Mouse (Mus musculus) MEL (cell line): ENCODE measurements around the gene Lipm. TPM values are rescaled to one million over a fixed set of nuclear protein-coding genes. Genes with fewer than 3 reads are reported as not detected.

Source experiments
- DNase-seq: peaks from one replicate; pipeline ENCODE4 v3.0.0; 2011; ENCODE audit warnings: low read depth, low spot score
- H3K27ac ChIP-seq: 2 replicates; pipeline ENCODE4 v1.5.1; 2012; ENCODE audit warnings: low read depth, mild to moderate bottlenecking, control low read depth, low read length, moderate library complexity; ENCODE audit not compliant: control insufficient read depth
- H3K27me3 ChIP-seq, 2 experiments: fragments of 150-350 bp in 1 of 2; sonication (generic) in 1 of 2; 2 replicates each; pipeline ENCODE4 v1.6.1; 2012; ENCODE audit warnings: low read length in 2 of 2, mild to moderate bottlenecking in 2 of 2, improper control_type of control experiment in 1 of 2, moderate library complexity in 1 of 2; ENCODE audit not compliant: insufficient read depth in 2 of 2, control insufficient read depth in 1 of 2
- H3K36me3 ChIP-seq, 2 experiments: 2 replicates each; pipeline ENCODE4 v1.6.1; 2012 to 2014; ENCODE audit warnings: low read length in 2 of 2, improper control_type of control experiment in 1 of 2, inconsistent platforms in 1 of 2, mild to moderate bottlenecking in 1 of 2; ENCODE audit not compliant: insufficient read depth in 2 of 2, control insufficient read depth in 1 of 2
- H3K4me1 ChIP-seq, 2 experiments: fragments of 150-350 bp in 1 of 2; sonication (generic) in 1 of 2; 2 replicates each; pipeline ENCODE4 v1.6.1; 2012; ENCODE audit warnings: low read length in 2 of 2, improper control_type of control experiment in 1 of 2, mild to moderate bottlenecking in 1 of 2; ENCODE audit not compliant: insufficient read depth in 2 of 2, control insufficient read depth in 1 of 2
- H3K4me3 ChIP-seq, 2 experiments: fragments of 150-350 bp in 1 of 2; sonication (generic) in 1 of 2; 2 replicates each; pipeline ENCODE4 v1.5.1; 2012; ENCODE audit warnings: low read depth in 2 of 2, low read length in 2 of 2, mild to moderate bottlenecking in 2 of 2, moderate library complexity in 2 of 2, control low read depth in 1 of 2, improper control_type of control experiment in 1 of 2; ENCODE audit not compliant: control insufficient read depth in 1 of 2, insufficient read depth in 1 of 2
- H3K79me2 ChIP-seq: 2 replicates; pipeline ENCODE4 v1.6.1; 2012; ENCODE audit warnings: mild to moderate bottlenecking, low read length, moderate library complexity; ENCODE audit not compliant: control insufficient read depth, poor library complexity, insufficient read depth
- H3K9ac ChIP-seq: 2 replicates; pipeline ENCODE4 v1.6.1; 2012; ENCODE audit warnings: low read depth, mild to moderate bottlenecking, control low read depth, low read length, moderate library complexity; ENCODE audit not compliant: control insufficient read depth, poor library complexity, severe bottlenecking
- H3K9me3 ChIP-seq: fragments of 150-350 bp; sonication (generic); replicated peaks from 2 replicates; pipeline ENCODE4 v1.6.1; 2012; ENCODE audit warnings: mild to moderate bottlenecking, low read length, improper control_type of control experiment, moderate library complexity; ENCODE audit not compliant: insufficient read depth
- BHLHE40 ChIP-seq: IDR thresholded peaks from 2 replicates; pipeline ENCODE4 v1.6.1; 2012; ENCODE audit warnings: low read depth, mild to moderate bottlenecking, inconsistent platforms, low read length, improper control_type of control experiment, borderline replicate concordance
- CHD2 ChIP-seq: IDR thresholded peaks from 2 replicates; pipeline ENCODE4 v1.6.1; 2011; ENCODE audit warnings: low read length, improper control_type of control experiment
- CTCF ChIP-seq, 3 experiments: IDR thresholded peaks in 2 of 3; conservative IDR thresholded peaks in 1 of 3; 2 replicates each; pipeline ENCODE4 v1.5.1; 2011 to 2012; ENCODE audit warnings: low read length in 3 of 3, low read depth in 2 of 3, mild to moderate bottlenecking in 2 of 3, improper control_type of control experiment in 1 of 3, inconsistent platforms in 1 of 3, mixed read lengths in 1 of 3, moderate library complexity in 1 of 3; ENCODE audit not compliant: control insufficient read depth in 1 of 3, insufficient read depth in 1 of 3, poor library complexity in 1 of 3, severe bottlenecking in 1 of 3
- E2F4 ChIP-seq: IDR thresholded peaks from 2 replicates; pipeline ENCODE4 v1.6.1; 2011; ENCODE audit warnings: low read depth, low read length, improper control_type of control experiment, borderline replicate concordance
- ELF1 ChIP-seq: IDR thresholded peaks from 2 replicates; pipeline ENCODE4 v1.6.1; 2014; ENCODE audit warnings: low read depth, mild to moderate bottlenecking, inconsistent platforms, low read length, improper control_type of control experiment, moderate library complexity
- EP300 ChIP-seq, 2 experiments: IDR thresholded peaks; 2 replicates each; pipeline ENCODE4 v1.6.1; 2011; ENCODE audit warnings: improper control_type of control experiment in 2 of 2, low read length in 2 of 2, low read depth in 1 of 2, mild to moderate bottlenecking in 1 of 2
- GATA1 ChIP-seq: IDR thresholded peaks from 2 replicates; pipeline ENCODE4 v1.6.1; 2011; ENCODE audit warnings: low read depth, low read length, improper control_type of control experiment
- HCFC1 ChIP-seq: IDR thresholded peaks from 2 replicates; pipeline ENCODE4 v1.6.1; 2012; ENCODE audit warnings: low read depth, mild to moderate bottlenecking, inconsistent platforms, low read length, improper control_type of control experiment, moderate library complexity
- KAT2A ChIP-seq: conservative IDR thresholded peaks from 2 replicates; pipeline ENCODE4 v1.6.1; 2012; ENCODE audit warnings: low read depth, low read length, improper control_type of control experiment, inconsistent platforms
- MAFK ChIP-seq: IDR thresholded peaks from 2 replicates; pipeline ENCODE4 v1.6.1; 2011; ENCODE audit warnings: low read depth, mild to moderate bottlenecking, low read length, improper control_type of control experiment, borderline replicate concordance
- MAZ ChIP-seq: IDR thresholded peaks from 2 replicates; pipeline ENCODE4 v1.6.1; 2012; ENCODE audit warnings: low read depth, mild to moderate bottlenecking, inconsistent platforms, low read length, improper control_type of control experiment
- MEF2A ChIP-seq: IDR thresholded peaks from 2 replicates; pipeline ENCODE4 v1.6.1; 2014; ENCODE audit warnings: low read depth, mild to moderate bottlenecking, inconsistent platforms, low read length, improper control_type of control experiment; ENCODE audit not compliant: poor library complexity, insufficient replicate concordance, severe bottlenecking; ENCODE audit errors: extremely low read depth
- MXI1 ChIP-seq: IDR thresholded peaks from 2 replicates; pipeline ENCODE4 v1.6.1; 2011; ENCODE audit warnings: mild to moderate bottlenecking, low read depth, low read length, improper control_type of control experiment
- NELFE ChIP-seq: IDR thresholded peaks from 2 replicates; pipeline ENCODE4 v1.6.1; 2011; ENCODE audit warnings: low read depth, low read length, improper control_type of control experiment
- NRF1 ChIP-seq: IDR thresholded peaks from 2 replicates; pipeline ENCODE4 v1.6.1; 2014; ENCODE audit warnings: low read depth, mild to moderate bottlenecking, inconsistent platforms, low read length, improper control_type of control experiment, moderate library complexity; ENCODE audit not compliant: poor library complexity, insufficient read depth, severe bottlenecking
- POLR2A ChIP-seq, 2 experiments: IDR thresholded peaks; 2 replicates each; pipeline ENCODE4 v1.6.1; 2011 to 2012; ENCODE audit warnings: low read length in 2 of 2, mild to moderate bottlenecking in 2 of 2, control low read depth in 1 of 2, improper control_type of control experiment in 1 of 2, low read depth in 1 of 2, moderate library complexity in 1 of 2; ENCODE audit not compliant: control insufficient read depth in 1 of 2, insufficient read depth in 1 of 2, poor library complexity in 1 of 2
- POLR2AphosphoS2 ChIP-seq: IDR thresholded peaks from 2 replicates; pipeline ENCODE4 v1.6.1; 2011; ENCODE audit warnings: low read length, improper control_type of control experiment
- POLR2AphosphoS5 ChIP-seq: IDR thresholded peaks from 2 replicates; pipeline ENCODE4 v1.6.1; 2012; ENCODE audit warnings: low read depth, borderline replicate concordance, mild to moderate bottlenecking, inconsistent platforms, low read length, moderate library complexity, mixed read lengths
- RAD21 ChIP-seq: IDR thresholded peaks from 2 replicates; pipeline ENCODE4 v1.6.1; 2011; ENCODE audit warnings: mild to moderate bottlenecking, low read depth, low read length, improper control_type of control experiment
- RCOR1 ChIP-seq: IDR thresholded peaks from 2 replicates; pipeline ENCODE4 v1.6.1; 2012; ENCODE audit warnings: low read depth, mild to moderate bottlenecking, inconsistent platforms, low read length, improper control_type of control experiment
- SIN3A ChIP-seq: IDR thresholded peaks from 2 replicates; pipeline ENCODE4 v1.6.1; 2012; ENCODE audit warnings: low read length, improper control_type of control experiment, inconsistent platforms
- SMC3 ChIP-seq: IDR thresholded peaks from 2 replicates; pipeline ENCODE4 v1.6.1; 2011; ENCODE audit warnings: low read depth, low read length, improper control_type of control experiment
- TAL1 ChIP-seq: IDR thresholded peaks from 2 replicates; pipeline ENCODE4 v1.6.1; 2012; ENCODE audit warnings: mild to moderate bottlenecking, inconsistent platforms, low read length, moderate library complexity, mixed read lengths
- TBP ChIP-seq: IDR thresholded peaks from 2 replicates; pipeline ENCODE4 v1.8.0; 2011; ENCODE audit warnings: low read depth, low read length, improper control_type of control experiment
- UBTF ChIP-seq: IDR thresholded peaks from 2 replicates; pipeline ENCODE4 v1.6.1; 2012; ENCODE audit warnings: low read depth, mild to moderate bottlenecking, inconsistent platforms, low read length, improper control_type of control experiment, moderate library complexity, borderline replicate concordance; ENCODE audit not compliant: insufficient read depth
- USF1 ChIP-seq: IDR thresholded peaks from 2 replicates; pipeline ENCODE4 v1.6.1; 2014; ENCODE audit warnings: low read depth, mild to moderate bottlenecking, inconsistent platforms, low read length, improper control_type of control experiment, moderate library complexity
- USF2 ChIP-seq, 2 experiments: IDR thresholded peaks; 2 replicates each; pipeline ENCODE4 v1.6.1; 2011 to 2012; ENCODE audit warnings: improper control_type of control experiment in 2 of 2, low read length in 2 of 2, borderline replicate concordance in 1 of 2, inconsistent platforms in 1 of 2, low read depth in 1 of 2, mild to moderate bottlenecking in 1 of 2; ENCODE audit not compliant: insufficient read depth in 1 of 2
- ZC3H11A ChIP-seq: IDR thresholded peaks from 2 replicates; pipeline ENCODE4 v1.6.1; 2012; ENCODE audit warnings: low read depth, mild to moderate bottlenecking, inconsistent platforms, low read length, improper control_type of control experiment
- polyA plus RNA-seq, 2 experiments: library from polyadenylated mRNA; stranded (reverse) in 1 of 2; unstranded in 1 of 2; fragments of >175 nt in 1 of 2; fragments of >200 nt in 1 of 2; gene quantifications; 2 replicates each; pipeline versions ENCODE4 v1.2.1 to v1.2.4; 2012; ENCODE audit warnings: low replicate concordance in 2 of 2, low read depth in 1 of 2; ENCODE audit not compliant: insufficient read length in 2 of 2, insufficient read depth in 1 of 2, missing spikeins in 1 of 2
- total RNA-seq: library from RNA; depleted of rRNA; stranded (reverse); fragments of 300-350 nt; gene quantifications from 2 replicates; pipeline ENCODE4 v1.2.3, GENCODE M21; 2012

The Lipm gene
- total and polyA plus RNA-seq, 3 experiments = not detected

DNA sequence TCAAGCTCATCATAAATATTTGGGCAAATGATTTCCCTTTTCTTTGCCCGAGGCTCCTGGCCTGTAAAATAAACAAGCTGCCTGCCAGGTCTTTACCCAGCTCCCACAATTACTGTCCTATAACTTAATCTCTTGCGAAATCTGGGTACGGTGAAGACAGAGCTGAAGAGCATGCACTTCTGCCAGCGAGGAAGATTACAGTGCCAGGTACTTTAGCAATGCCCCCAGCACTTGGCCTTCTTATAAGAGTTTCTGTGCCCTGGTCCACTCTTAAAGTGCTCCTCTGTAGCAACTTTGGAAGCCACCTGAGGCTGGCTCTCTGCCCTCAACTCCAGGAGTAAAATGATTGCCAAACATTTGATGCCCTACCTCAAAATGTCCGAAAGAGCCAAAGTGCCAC, 5.4 kb upstream of the Lipm start:
- no peaks in the 10 kb centered on the region for H3K36me3 ChIP-seq
- no peak overlapping the region for H3K9ac ChIP-seq
- H3K4me3 ChIP-seq = no peak overlapping the region
- no peak for DNase-seq
- H3K27me3 ChIP-seq = no peaks in the 10 kb centered on the region; a peak in 1 of 4 replicates
- H3K9me3 ChIP-seq = no peaks in the 10 kb centered on the region
- no peaks in the 10 kb centered on the region for H3K79me2 ChIP-seq
- H3K4me1 ChIP-seq = no peaks in the 10 kb centered on the region
- H3K27ac ChIP-seq = no peak overlapping the region
- TF ChIP-seq SIN3A (no peak), ZC3H11A (no peak), MAFK (no peak), KAT2A (no peak), CTCF (IDR thresholded peaks at IDR 0.05 in 2 of 3, conservative IDR thresholded peaks at IDR 0.05 in 1 of 3; ENCODE audit: control insufficient read depth in 1 of 3, insufficient read depth in 1 of 3, low read depth in 2 of 3, low read length in 3 of 3, poor library complexity in 1 of 3, severe bottlenecking in 1 of 3) (no peak), TAL1 (no peak), EP300 (IDR thresholded peaks at IDR 0.05; ENCODE audit: low read depth in 1 of 2, low read length in 2 of 2) (no peak), POLR2AphosphoS5 (no peak), BHLHE40 (no peak), RAD21 (no peak), GATA1 (no peak), POLR2A (IDR thresholded peaks at IDR 0.05; ENCODE audit: control insufficient read depth in 1 of 2, insufficient read depth in 1 of 2, low read depth in 1 of 2, low read length in 2 of 2, poor library complexity in 1 of 2) (no peak), MXI1 (no peak), USF1 (no peak), SMC3 (no peak), E2F4 (no peak), TBP (no peak), UBTF (no peak), RCOR1 (no peak)

DNA sequence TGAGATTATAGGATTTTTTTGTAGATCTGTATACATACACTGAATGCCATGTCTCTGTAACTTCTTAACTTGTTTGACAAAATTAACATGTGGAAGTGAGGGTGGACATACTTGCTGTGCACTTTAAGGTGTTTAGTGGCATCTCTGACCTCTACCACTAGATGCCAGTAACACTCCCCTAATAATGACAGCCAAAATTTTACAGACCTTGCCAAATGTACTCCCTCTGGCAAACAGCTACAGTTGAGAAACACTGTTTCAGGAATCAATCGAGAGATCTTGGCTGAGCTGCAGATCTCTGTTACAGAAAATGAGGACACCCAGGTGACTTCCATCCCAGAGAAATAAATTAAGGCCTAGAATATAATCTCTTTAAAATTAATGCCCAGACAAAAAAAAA, 4.5 kb upstream of the Lipm start:
- H3K79me2 ChIP-seq = no peaks in the 10 kb centered on the region
- no peaks in the 10 kb centered on the region for H3K4me1 ChIP-seq
- no peaks in the 10 kb centered on the region; a peak in 1 of 4 replicates for H3K27me3 ChIP-seq
- H3K9me3 ChIP-seq = no peaks in the 10 kb centered on the region
- TF ChIP-seq NELFE (no peak), RAD21 (no peak), NRF1 (no peak), HCFC1 (no peak), RCOR1 (no peak), MEF2A (no peak), USF2 (IDR thresholded peaks at IDR 0.05; ENCODE audit: borderline replicate concordance in 1 of 2, insufficient read depth in 1 of 2, low read depth in 1 of 2, low read length in 2 of 2) (no peak), ELF1 (no peak), CHD2 (no peak), MAZ (no peak), GATA1 (no peak), TBP (no peak), KAT2A (no peak), SIN3A (no peak), POLR2AphosphoS2 (no peak)
- TF ChIP-seq, all 39 proteins: peak for 0
- no peak overlapping the region for H3K4me3 ChIP-seq
- H3K9ac ChIP-seq = no peak overlapping the region
- no peaks in the 10 kb centered on the region for H3K36me3 ChIP-seq
- DNase-seq = no peak
- H3K27ac ChIP-seq = no peak overlapping the region
